Mouse (Mus musculus): ENCODE results near the gene Arhgef33. TPM values are rescaled to one million over a fixed set of nuclear protein-coding genes. Genes with fewer than 3 reads are reported as not detected.

The Arhgef33 gene
- total RNA-seq, 2 experiments from 2014 or later = 1.7 to 2.4 TPM

GRCm38 (mm10) chr17:80435680-80436079 is 128.5 kb downstream of the Arhgef33 start:
- DNase-seq (ENCODE audit: low spot score in 2 of 2) = no peak

- no peak for DNase-seq (ENCODE audit: low spot score in 2 of 2)
Observed at GRCm38 (mm10) chr17:80445433-80445832, 138.2 kb downstream of the Arhgef33 start.

- DNase-seq (ENCODE audit: low spot score in 2 of 2) = no peak
Observed at GRCm38 (mm10) chr17:80446470-80446869, 139.3 kb downstream of the Arhgef33 start.

Other genes starting within 250 kb of the Arhgef33 start
- gene Hnrnpll, start 245.1 kb upstream of the Arhgef33 start, total RNA-seq (2021) = 10 to 100 TPM; 59.5 to 65.4 TPM
- 1 to 10 TPM; 4.0 to 5.0 TPM for gene Galm, start 179.9 kb upstream of the Arhgef33 start, total RNA-seq (2021)
- 100 to 1,000 TPM; 109 to 120 TPM for gene Srsf7, start 100.1 kb upstream of the Arhgef33 start, total RNA-seq (2021)
- under 1 TPM; 0.19 to 0.41 TPM for gene Ttc39d, start 99.9 kb upstream of the Arhgef33 start, total RNA-seq (2021)
- gene Gemin6, start 83.0 kb upstream of the Arhgef33 start, total RNA-seq (2021) = 1 to 10 TPM; 3.9 to 4.7 TPM
- gene Morn2, start 17.2 kb upstream of the Arhgef33 start, total RNA-seq (2021) = 10 to 100 TPM; 17.2 to 19.0 TPM
- 10 to 100 TPM; 38.2 to 41.7 TPM for gene Dhx57, start 16.9 kb upstream of the Arhgef33 start, total RNA-seq (2021)
- gene Gm10190, start 66.1 kb downstream of the Arhgef33 start, total RNA-seq (2021) = 1 to 10 TPM; 1.3 to 2.1 TPM
- gene Sos1, start 173.0 kb downstream of the Arhgef33 start, total RNA-seq (2021) = 10 to 100 TPM; 37.3 to 38.9 TPM

All from layer of hippocampus, postnatal 14 days (tissue).